Mouse (Mus musculus) yolk sac, embryonic 10.5 days (tissue): ENCODE measurements around the gene 1700014D04Rik.
"Not testable (repeated sequence)": the region's sequence is repeated elsewhere in the genome, so short reads cannot be mapped to it uniquely, and the experiment has no call there.

Source experiments
- DNase-seq: peaks from one replicate; pipeline ENCODE4 v3.0.0-alpha.2; 2017; ENCODE audit warnings: low spot score

1700014D04Rik gene

DNA sequence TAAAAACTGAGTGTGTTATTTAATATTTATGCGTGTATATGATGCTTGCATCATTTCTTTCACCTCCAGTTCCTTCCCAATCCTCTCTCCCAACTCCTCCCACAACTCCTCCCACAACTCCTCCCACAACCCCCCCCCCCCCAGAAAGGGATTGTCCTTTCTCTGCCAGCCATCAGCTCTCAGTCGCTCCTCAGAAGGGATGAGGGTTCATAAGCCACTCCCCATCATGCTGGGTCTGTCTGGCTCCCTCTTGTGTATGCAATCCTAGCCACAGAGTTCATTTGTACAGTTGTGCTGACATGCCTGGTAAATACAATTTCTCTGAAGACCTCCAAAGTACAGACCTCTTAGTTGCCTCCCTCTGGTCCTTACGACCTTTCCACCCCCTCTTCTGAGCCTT, 11.4 kb downstream of the 1700014D04Rik start:
- DNase-seq = no peak

DNA sequence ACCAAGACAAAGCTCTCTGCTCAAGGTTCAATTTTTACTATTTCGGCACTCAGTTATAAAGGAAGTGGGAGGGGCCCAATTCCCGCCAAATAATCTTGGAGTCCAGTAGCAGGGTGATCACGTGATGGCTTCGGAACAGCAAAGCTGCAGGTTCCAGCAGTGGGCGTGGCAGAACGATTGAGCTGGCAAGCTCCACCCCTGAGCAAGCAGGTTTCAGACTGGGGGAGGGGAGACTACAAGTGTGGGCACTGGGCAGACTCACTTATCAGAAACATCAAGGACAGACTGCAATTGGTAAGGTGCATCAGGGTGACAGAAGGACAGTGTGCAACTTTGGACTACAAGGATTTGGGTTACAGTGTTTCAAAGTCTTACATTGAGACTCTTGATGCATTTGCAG, 12.2 kb downstream of the 1700014D04Rik start:
- not testable (repeated sequence) for DNase-seq

GRCm38 (mm10) chr13:59733936-59734335, 12.6 kb downstream of the 1700014D04Rik start:
- DNase-seq = no peak

DNA sequence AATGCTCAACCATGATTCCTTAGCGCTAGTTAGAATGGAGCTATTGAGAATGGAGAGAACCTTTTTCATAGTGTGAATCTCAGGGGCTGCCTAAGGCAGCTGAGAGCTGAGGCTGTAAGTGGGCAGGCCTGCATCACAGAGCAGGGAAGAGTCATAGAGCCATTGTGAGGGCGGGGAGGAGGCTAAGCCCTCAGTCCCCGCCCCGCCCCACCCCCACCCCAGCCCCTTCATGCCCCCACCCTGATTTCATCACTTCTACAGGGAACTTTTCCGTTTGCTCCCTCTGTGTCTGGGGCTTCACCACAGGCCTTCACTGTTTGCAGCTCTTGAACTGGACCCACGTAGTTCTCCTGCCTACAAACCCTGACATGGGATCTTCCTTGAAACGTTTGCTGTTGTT, 14.9 kb downstream of the 1700014D04Rik start, which contains the start of gene Spata31d1d:
TSS of gene Spata31d1d (minus strand) at position 101 of the 400 bp plus-strand sequence.
- no peak for DNase-seq

DNA sequence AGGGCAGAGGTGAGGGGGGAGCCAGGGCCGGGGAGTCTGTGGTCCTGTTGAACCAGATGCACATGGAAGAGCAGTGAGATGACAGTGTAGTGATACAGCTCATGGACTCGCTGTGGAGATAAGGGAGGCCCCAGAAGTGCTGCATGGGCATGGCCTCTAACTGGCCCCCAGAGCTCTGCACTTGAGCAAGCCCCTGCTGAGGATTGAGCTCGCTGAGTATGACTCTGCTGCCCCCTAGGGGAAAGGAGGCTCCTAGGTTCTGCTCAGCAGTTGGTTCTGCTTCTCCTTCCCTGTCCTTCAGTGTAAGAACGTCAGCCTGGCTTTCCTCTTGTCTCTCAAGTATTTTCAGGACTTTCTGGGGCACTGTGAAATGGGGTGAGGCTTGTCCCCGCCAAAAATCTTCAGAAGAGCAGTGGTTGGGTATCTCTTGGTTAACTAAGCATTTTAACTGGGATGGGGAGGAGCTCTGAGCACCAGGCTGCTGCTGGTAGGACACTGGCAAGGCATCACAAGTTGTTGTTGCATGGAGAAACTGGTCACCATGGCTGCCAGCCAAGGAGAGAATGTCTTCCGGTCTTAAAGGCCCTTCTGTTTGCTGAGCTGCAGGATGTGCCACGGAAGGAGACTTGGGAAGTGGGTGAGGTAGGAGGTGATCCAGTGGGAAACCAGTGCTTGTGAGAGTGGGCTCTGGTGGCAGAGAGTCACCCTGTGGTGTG, 18.0 kb downstream of the 1700014D04Rik start:
- DNase-seq = peak; percentile 77

DNA sequence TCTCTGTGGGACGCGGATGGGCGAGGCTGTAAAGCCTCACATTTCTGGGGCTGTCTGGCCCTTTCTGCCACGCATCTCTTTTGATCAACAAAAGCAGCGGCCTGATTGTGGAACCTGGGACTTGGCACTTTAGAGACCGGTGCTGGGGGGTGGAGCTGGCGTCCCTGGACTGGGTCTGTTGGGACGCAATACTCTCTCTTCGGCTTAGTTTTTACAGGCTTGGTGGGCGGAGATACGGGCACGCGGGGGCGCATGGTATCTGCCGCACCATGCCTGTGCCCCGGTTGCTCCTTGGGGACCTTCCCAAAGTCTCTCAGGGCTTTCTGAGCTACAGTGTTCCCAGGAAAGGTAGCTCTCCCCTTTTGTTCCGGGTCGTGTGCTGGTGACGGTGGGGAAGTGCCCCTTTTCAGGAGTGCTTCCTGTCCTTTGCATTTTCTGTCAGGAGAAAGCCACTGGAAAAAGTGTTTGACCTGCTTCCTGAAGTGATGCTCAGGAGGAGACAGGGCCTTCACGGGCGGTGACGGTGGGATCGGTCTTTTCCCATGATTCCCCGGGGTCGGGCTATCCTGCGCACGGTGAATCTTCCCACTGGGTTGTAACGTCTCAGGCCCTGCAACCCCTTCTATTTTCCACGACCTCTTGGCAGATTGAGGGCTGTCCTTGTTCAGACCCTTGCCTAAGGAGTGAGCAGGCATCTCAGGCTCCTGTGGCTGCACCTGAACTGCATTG, 20.2 kb downstream of the 1700014D04Rik start:
- DNase-seq = no peak

DNA sequence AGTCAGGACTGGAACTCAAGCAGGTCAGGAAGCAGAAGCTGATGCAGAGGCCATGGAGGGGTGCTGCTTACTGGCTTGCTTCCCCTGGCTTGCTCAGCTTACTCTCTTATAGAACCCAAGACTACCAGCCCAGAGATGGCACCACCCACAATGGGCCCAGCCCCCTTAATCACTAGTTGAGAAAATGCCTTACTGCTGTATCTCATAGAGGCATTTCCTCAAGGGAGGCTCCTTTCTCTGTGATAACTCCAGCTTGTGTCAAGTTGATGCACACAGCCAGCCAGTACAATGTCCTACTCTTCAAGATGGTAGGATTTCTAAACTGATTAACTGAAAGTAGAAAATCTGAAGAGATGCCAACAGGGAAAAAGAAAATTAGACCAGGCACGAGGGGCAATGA, 24.5 kb downstream of the 1700014D04Rik start:
- not testable (repeated sequence) for DNase-seq

GRCm38 (mm10) chr13:59719475-59719874, 27.1 kb downstream of the 1700014D04Rik start:
- no peak for DNase-seq

DNA sequence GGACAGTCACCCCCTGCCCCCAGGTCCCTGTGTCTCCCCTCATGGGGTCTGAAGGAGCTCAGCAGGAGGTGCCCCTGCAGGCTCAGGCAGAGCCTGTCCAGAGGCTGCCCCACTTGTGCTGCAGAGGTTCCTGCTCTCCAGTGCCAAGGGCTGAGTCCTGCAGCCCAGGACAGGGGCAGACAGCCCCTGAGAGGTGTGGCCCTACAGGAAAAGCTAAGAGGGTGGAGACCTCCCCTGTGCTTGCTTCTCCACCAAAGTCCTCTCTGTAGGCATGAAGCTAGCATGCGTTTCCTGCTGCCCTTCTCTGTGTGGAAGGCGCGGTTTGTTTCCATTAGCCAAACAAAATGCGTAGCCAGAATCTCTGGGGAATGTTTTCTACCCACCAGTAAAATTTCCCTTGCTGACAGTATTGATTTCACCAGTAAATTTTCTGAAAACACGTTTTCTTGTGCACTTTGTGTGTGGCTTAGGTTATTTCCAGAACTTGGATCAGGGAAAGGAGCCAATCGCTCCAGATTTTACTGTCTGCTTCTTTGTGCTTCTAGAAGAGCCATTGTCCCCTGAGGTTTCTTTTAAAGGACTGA, 27.6 kb downstream of the 1700014D04Rik start:
- DNase-seq = not testable (repeated sequence)

- DNase-seq = no peak
Observed at GRCm38 (mm10) chr13:59713710-59714109, 32.8 kb downstream of the 1700014D04Rik start.

- DNase-seq = not testable (repeated sequence)
Observed at GRCm38 (mm10) chr13:59711984-59712383, 34.6 kb downstream of the 1700014D04Rik start, which contains the start of gene Spata31d1b. TSS of gene Spata31d1b (plus strand) at chr13:59712284.

DNA sequence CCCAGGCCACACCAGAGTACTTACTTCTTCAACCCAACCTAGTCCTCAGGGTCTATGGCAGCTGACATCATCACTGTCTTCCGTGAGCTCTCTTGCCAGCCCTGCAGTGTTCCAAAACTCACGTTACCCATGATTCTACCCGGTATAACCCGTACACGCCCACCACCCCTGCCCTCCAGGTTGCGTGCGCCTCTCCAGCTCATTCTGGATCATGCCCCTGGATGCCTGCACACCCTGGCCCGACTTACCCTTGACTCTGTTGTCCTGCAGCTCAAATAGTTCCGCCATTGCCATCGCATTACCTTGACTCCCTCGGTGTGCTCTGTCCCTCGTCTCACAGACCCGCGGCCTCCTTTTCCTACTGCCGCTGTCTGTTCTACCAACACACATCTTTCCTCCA, 36.3 kb downstream of the 1700014D04Rik start, which contains the start of gene Spata31d1a:
TSS of gene Spata31d1a (minus strand) at position 101 of the 400 bp plus-strand sequence.
- DNase-seq = no peak

GRCm38 (mm10) chr13:59704562-59704961, 42.0 kb downstream of the 1700014D04Rik start:
- no peak for DNase-seq

DNA sequence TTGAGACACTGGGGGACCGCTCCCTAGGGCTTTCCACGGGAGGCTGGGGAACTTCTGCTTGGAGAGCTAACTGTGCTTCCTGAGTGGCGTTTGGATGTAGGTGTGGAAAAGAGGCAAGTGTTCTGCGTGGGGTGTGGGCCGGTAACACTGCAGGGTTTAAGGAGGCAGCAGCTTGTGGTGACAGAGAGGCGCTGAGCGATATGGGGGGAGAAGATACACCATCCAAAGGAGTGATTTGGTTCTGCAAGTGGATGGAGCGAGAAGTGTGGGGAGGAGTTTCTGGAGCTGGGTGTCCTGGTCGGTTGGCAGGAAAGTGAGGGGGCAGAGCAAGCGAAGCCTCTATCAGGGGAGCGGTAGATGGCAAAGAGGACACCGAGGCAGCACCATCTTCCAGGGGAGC, 43.0 kb downstream of the 1700014D04Rik start:
- DNase-seq = no peak

- DNase-seq = not testable (repeated sequence)
Observed at GRCm38 (mm10) chr13:59700137-59700536, 46.4 kb downstream of the 1700014D04Rik start.

DNA sequence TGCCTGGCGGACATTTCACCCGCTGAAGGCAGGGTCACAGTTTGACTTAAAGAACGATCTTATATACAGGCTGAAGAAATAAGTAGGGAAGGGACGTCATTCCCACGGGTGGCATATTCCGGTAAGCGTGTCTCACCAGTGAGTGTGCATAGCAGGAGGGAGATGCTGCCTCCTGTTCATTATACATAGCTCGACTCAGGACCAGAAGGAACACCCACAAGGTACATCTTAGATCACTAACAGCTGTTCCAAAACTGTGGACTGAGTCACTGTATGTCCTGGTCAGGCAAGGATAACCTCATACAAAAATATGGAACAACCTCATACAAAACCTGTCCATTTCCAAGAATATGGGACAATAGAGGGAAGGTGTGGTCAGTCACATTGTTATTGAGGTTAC, 47.4 kb downstream of the 1700014D04Rik start:
- no peak for DNase-seq

DNA sequence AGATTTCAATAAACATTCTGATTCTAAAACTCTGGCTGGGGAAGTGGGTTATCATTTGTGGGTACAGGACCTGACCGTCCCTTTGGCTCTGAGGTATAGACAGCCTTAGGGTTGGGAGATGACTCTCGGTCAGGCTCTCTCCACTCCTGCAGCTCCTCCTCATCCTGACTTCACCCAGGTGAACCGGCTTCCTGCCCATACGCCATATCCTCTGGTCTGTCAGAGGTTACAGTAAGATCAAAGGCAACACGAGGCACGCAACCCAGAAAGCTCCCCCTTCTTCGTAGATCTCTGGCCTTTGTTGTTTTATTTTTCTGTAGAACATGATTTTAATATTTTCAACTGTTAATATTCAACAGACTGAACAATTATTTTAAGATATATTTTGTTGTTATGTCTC, 50.8 kb downstream of the 1700014D04Rik start:
- DNase-seq = no peak

GRCm38 (mm10) chr13:59694008-59694407, 52.5 kb downstream of the 1700014D04Rik start, which contains the start of gene 4921517D22Rik:
TSS of gene 4921517D22Rik (minus strand) at chr13:59694108.
- no peak for DNase-seq

DNA sequence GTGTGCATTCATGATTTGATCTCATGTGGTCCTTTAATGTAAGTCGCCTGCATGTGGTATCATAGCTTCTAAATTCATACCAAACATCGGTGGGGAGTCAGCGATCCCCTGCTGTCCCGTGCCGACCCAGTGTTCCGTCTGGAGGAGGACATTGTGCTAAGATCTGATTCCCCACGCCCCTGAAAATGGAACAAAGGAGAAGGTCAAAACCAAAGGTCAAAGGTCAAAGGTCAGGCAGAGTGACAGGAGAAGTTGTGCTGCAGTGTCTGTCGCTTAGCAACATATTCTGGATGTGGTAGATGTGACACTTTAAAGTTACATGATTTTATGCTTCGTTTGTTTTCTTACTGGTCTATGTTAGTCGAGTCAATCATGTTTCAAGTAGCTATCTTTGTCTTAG, 55.1 kb downstream of the 1700014D04Rik start:
- no peak for DNase-seq
